Mouse (Mus musculus) lung, embryonic 15.5 days (tissue): Measurements from ENCODE around the gene Bclaf3. TPM values are rescaled to one million over a fixed set of nuclear protein-coding genes. Genes with fewer than 3 reads are reported as not detected.
"Not testable (repeated sequence)": the region's sequence is repeated elsewhere in the genome, so short reads cannot be mapped to it uniquely, and the experiment has no call there.

Experiments used
- ATAC-seq: fragments of 200-750 bp; cut with Nextera tagmentation; 2 replicates; pipeline ENCODE4 v1.8.0; 2017; ENCODE audit warnings: moderate number of reproducible peaks, borderline replicate concordance; ENCODE audit not compliant: low FRiP score, low TSS enrichment; ENCODE audit errors: extremely low read depth
- H3K27ac ChIP-seq: fragments of 300-500 bp; sonication (generic); 2 replicates; pipeline ENCODE4 v1.5.1; 2015; ENCODE audit warnings: moderate library complexity, mild to moderate bottlenecking, inconsistent platforms
- H3K27me3 ChIP-seq: fragments of 300-500 bp; sonication (generic); 2 replicates; pipeline ENCODE4 v1.6.1; 2015; ENCODE audit warnings: inconsistent platforms
- H3K36me3 ChIP-seq: fragments of 300-500 bp; sonication (generic); 2 replicates; pipeline ENCODE4 v1.6.1; 2015; ENCODE audit warnings: inconsistent platforms
- H3K4me1 ChIP-seq: fragments of 300-500 bp; sonication (generic); 2 replicates; pipeline ENCODE4 v1.6.1; 2015; ENCODE audit warnings: inconsistent platforms
- H3K4me2 ChIP-seq: fragments of 300-500 bp; sonication (generic); 2 replicates; pipeline ENCODE4 v1.6.1; 2015; ENCODE audit warnings: inconsistent platforms, mild to moderate bottlenecking, moderate library complexity
- H3K4me3 ChIP-seq: fragments of 300-500 bp; sonication (generic); 2 replicates; pipeline ENCODE4 v1.5.1; 2015; ENCODE audit warnings: mild to moderate bottlenecking, inconsistent platforms
- H3K9ac ChIP-seq: fragments of 300-500 bp; sonication (generic); 2 replicates; pipeline ENCODE4 v1.6.1; 2015; ENCODE audit warnings: inconsistent platforms
- H3K9me3 ChIP-seq: fragments of 300-500 bp; sonication (generic); 2 replicates; pipeline ENCODE4 v1.6.1; 2016; ENCODE audit warnings: inconsistent platforms
- WGBS: fragments of 180-500 bp; shearing (Covaris S2); methylation state at CpG from one replicate; pipeline ENCODE4 v1.1.7; 2015; 5-methylcytosine and 5-hydroxymethylcytosine counted together
- polyA plus RNA-seq: library from polyadenylated mRNA; unstranded; fragments of >200 nt; fragmentation: Nextera tagmentation; extraction: Ambion mirVana; gene quantifications from 2 replicates; pipeline ENCODE4 v1.2.1, GENCODE M21; 2015

The Bclaf3 gene
- polyA plus RNA-seq, 1 experiment from 2014 or later, result 22.1 TPM

DNA sequence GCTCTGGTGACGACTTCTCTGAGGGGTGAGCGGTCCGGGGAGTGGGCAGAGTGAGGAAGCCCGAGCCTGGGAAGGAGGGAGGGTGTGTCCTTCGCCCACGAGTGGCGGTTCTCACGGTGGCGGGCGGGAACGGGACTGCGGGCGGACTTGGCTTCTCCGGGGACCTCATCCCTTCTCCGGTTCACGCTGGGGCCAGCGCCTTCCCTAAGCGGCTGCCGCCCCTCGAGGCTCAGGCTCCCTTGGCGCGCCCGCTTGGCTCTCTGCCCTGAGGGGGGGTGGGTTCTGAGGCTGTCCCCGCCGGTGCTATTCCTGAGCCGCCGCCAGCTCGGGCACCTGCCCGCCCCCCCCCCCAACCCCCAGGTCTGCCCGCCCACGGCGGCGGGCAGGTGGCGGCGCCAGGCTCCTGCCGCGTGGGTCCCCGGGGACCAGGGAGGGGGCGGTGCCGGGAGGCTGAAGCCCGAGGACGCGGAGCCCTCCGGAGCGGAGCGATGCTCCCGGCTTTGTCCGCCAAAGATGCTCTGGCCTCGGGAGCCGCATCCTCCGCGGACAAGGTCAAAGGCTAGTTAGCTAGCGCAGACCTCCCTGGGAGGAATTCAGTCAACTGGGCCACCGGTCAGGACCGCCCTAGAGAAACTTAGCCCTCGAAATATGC is 6.4 kb downstream of the Bclaf3 start:
- H3K36me3 ChIP-seq, result no peaks in the 10 kb centered on the region
- 10% methylated on average over 40 of the region's 56 CpGs for WGBS
- H3K4me1 ChIP-seq, result no peaks in the 10 kb centered on the region
- peak overlapping the region; percentile 55 for H3K9ac ChIP-seq
- H3K27me3 ChIP-seq, result no peaks in the 10 kb centered on the region
- ATAC-seq, result peak; percentile 74
- H3K4me3 ChIP-seq, result peak overlapping the region; percentile 65
- H3K4me2 ChIP-seq, result peak overlapping the region; percentile 55
- no peaks in the 10 kb centered on the region for H3K9me3 ChIP-seq
- peak overlapping the region; percentile 82 for H3K27ac ChIP-seq

DNA sequence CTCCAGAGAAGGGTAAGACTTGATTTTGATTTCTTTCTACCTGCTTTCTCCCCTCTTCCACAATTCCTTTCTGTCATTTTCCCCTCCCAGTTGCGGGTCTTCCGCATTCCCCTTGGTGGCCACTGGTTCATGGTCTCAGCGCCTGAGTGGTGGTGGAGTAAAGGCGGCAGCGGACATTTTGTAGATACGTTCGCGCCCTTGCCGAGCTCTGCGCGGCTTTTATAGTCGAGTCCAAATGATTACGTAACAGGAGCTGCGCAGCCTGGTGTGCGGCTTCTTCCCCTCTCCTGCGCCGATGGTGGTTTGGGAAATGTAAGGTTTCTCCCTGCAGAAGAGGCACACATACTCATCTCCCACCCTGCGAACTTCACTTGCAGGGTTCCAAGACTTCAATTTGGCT is 15.4 kb downstream of the Bclaf3 start:
- no peaks in the 10 kb centered on the region for H3K36me3 ChIP-seq
- no peaks in the 10 kb centered on the region for H3K27me3 ChIP-seq
- no peaks in the 10 kb centered on the region for H3K9me3 ChIP-seq
- 89% methylated on average over 18 of the region's 18 CpGs for WGBS
- ATAC-seq, result no peak
- H3K4me3 ChIP-seq, result no peak overlapping the region
- no peak overlapping the region for H3K4me2 ChIP-seq
- H3K27ac ChIP-seq, result no peak overlapping the region
- H3K4me1 ChIP-seq, result no peaks in the 10 kb centered on the region
- no peak overlapping the region for H3K9ac ChIP-seq

DNA sequence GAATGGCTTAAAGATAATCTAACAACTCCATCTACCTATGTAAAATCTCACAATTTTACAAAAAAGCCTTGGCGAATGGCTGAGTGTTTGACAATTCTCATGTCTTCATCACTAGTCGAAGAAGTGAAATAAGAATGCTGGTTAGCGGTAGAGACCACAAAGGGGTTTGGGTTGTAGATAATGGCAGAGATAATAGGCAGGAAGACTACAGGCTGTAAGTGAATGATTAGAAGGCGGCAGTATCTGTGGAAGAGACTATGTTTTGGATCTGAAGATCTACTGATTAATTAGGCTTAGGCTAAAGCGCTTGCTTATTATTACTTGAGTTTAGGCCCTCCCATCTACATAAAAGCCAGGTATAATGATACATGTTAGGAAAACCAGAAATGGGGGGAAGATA is 20.6 kb downstream of the Bclaf3 start:
- H3K4me3 ChIP-seq, result no peak overlapping the region
- H3K27me3 ChIP-seq, result no peaks in the 10 kb centered on the region
- WGBS, result 90% methylated on average over 5 of the region's 5 CpGs
- H3K27ac ChIP-seq, result no peak overlapping the region
- H3K9me3 ChIP-seq, result no peaks in the 10 kb centered on the region
- no peak overlapping the region for H3K4me2 ChIP-seq
- no peak overlapping the region for H3K9ac ChIP-seq
- no peaks in the 10 kb centered on the region for H3K4me1 ChIP-seq
- H3K36me3 ChIP-seq, result no peaks in the 10 kb centered on the region
- ATAC-seq, result no peak

DNA sequence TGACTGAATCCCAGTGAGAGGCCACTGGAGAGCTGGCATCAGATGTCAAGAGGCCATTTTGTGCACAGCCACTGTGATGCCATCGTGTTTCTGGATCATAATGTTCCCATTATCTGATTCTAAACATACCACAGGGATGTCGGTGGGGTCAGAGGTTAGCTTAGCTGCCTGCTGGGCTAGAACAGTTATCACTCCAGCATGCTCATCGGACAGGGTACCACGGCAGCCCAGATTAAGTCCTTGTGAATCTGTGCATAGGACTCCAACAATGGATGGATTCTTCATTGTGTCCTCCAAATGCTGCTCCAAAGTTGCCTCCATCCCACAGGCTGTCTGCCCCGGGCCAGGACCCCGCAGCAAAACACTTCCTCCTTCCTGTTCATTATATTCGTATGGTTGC is 58.2 kb downstream of the Bclaf3 start:
- H3K36me3 ChIP-seq, H3K9ac ChIP-seq, H3K27me3 ChIP-seq, ATAC-seq, H3K4me2 ChIP-seq, H3K4me1 ChIP-seq, H3K4me3 ChIP-seq, H3K27ac ChIP-seq, H3K9me3 ChIP-seq: not testable (repeated sequence)
- WGBS, result 81% methylated on average over 7 of the region's 7 CpGs

DNA sequence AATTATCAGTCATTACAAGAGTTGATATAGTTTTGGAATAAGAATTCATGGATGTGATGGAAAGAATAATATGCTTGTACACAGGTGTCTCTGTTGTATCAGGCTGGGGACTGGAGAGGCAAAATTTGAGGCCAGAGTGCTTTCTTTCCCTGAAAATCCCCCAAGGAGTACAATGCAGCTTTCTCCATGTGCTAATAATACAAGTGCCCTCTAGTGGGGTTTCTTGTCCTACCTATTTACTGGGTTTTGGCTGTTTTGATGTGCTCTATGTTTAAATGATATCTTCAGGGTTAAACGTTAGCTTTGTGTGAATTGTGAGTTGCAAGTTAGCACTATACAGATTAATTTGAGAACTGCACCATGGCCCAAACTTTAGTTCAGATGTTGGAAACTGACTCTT is 65.1 kb downstream of the Bclaf3 start:
- Histone ChIP-seq H3K9ac (no peak overlapping the region), H3K36me3 (no peaks in the 10 kb centered on the region), H3K4me1 (no peaks in the 10 kb centered on the region), H3K4me2 (no peak overlapping the region), H3K27ac (no peak overlapping the region), H3K27me3 (no peaks in the 10 kb centered on the region), H3K4me3 (no peak overlapping the region), H3K9me3 (no peaks in the 10 kb centered on the region)
- no peak for ATAC-seq
- 68% methylated on average over 1 of the region's 1 CpGs for WGBS

DNA sequence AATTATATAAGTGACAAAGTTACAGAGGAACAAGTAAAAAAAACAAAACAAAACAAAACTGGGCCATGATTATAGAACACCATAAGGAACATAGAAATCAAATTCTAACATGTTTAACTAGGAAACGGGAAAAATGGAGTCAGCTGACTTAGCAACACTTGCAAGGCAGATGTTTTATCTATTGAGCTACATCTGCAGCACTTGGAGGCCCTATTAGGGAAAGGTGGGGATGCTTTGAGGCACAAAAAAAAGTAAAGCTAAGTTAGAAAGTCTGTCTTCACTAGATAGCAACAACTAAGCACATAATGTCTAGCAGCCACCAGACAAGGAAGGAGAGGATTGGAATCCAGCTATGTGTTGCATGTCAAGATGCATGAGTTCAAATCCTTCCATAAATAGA is 71.0 kb downstream of the Bclaf3 start:
- Histone ChIP-seq H3K27me3 (no peaks in the 10 kb centered on the region; the same call in 1 of the 2 replicates), H3K36me3 (no peaks in the 10 kb centered on the region), H3K4me3 (no peak overlapping the region), H3K4me1 (no peaks in the 10 kb centered on the region), H3K9ac (no peak overlapping the region), H3K9me3 (no peaks in the 10 kb centered on the region), H3K27ac (no peak overlapping the region), H3K4me2 (no peak overlapping the region)
- 80% methylated on average over 1 of the region's 1 CpGs for WGBS
- no peak for ATAC-seq

DNA sequence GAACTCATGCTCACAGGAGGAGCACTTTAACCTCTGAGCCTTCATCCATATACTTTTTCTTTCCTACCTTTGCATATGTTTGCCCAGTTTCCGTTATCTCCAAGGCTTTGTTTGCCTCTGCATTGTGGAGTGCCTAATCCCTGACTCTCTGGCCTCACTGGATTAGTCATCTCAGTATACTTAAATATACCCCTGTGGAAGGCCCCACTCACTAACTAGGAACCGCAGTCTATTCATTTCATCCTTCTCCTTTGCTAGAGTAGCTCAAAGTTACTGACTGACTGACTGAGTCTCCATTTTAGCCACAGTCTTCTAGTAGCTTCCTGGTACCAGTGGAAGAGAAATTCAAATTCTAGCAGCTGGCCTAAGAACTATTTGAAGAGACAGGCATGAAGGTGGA is 78.3 kb downstream of the Bclaf3 start:
- H3K9ac ChIP-seq, result no peak overlapping the region
- no peaks in the 10 kb centered on the region for H3K36me3 ChIP-seq
- H3K4me3 ChIP-seq, result no peak overlapping the region
- H3K4me1 ChIP-seq, result no peaks in the 10 kb centered on the region
- ATAC-seq, result no peak
- peaks cover 5% of the 10 kb centered on the region; the same call in 1 of the 2 replicates for H3K27me3 ChIP-seq
- 61% methylated on average over 2 of the region's 2 CpGs for WGBS
- H3K9me3 ChIP-seq, result no peaks in the 10 kb centered on the region
- H3K4me2 ChIP-seq, result no peak overlapping the region
- H3K27ac ChIP-seq, result no peak overlapping the region

DNA sequence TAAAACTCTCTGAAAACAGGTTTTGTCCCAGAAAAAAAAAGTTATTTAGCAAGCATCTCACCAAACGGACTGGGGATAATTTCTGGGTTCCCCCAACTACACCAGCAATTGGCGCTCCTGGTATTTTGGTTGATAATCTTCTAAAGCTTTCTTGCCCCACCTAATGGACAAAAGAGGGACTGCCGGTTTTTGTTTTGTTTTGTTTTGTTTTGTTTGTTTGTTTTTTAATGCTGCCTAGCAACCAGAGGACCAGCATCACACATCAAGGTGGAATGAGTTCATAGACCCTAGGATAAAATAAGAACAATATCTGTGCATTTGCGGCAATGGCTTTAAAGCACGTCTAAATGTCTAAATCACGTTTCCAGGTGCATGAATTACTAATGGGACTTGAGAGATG is 80.4 kb downstream of the Bclaf3 start:
- Histone ChIP-seq H3K4me3 (no peak overlapping the region), H3K27ac (no peak overlapping the region), H3K27me3 (peaks cover 5% of the 10 kb centered on the region; the same call in 1 of the 2 replicates), H3K4me1 (no peaks in the 10 kb centered on the region), H3K4me2 (no peak overlapping the region), H3K9ac (no peak overlapping the region), H3K36me3 (no peaks in the 10 kb centered on the region), H3K9me3 (no peaks in the 10 kb centered on the region)
- ATAC-seq, result no peak
- 42% methylated on average over 6 of the region's 6 CpGs for WGBS

DNA sequence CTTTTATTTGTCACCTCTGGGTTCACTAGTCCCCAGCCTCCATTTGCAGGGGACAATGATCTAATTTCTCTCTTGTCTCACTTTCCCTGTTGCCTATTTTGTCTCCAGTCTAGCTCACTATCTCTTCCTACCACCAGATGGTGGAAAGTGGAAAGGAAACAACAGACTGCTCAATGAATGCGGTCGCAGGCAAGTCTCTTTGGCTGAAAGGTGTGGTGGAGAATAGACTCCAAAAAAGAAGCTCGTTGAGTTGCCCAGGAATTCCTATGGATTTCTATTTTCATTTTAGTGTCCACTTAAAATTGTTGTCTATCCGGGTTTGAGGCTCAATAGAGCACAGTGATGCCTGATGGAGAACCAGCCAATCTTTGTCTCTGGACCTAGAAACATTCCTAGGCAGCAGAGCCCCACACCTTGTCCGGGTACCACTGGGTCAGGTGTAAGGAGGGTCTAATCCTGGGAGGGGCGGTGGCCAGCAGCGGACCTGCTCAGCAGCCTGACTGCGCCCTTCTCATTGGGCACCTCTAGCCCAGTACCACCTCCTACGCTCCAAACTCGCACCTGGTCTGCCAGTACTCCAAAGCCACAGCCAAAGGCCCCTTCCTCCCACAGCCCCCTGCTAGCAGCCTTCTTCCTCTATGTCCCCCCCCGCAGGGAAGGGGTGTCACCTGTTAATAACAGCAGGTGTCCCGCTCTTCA is 99.9 kb downstream of the Bclaf3 start:
- H3K27ac ChIP-seq, result no peak overlapping the region
- H3K9me3 ChIP-seq, result no peaks in the 10 kb centered on the region
- ATAC-seq, result peak; percentile 53
- H3K4me3 ChIP-seq, result peak overlapping the region; percentile 63
- H3K4me2 ChIP-seq, result peak overlapping the region; percentile 80
- H3K4me1 ChIP-seq, result no peaks in the 10 kb centered on the region
- H3K36me3 ChIP-seq, result no peaks in the 10 kb centered on the region
- no peak overlapping the region for H3K9ac ChIP-seq
- 19% methylated on average over 7 of the region's 12 CpGs for WGBS
- H3K27me3 ChIP-seq, result no peaks in the 10 kb centered on the region; the same call in 1 of the 2 replicates

DNA sequence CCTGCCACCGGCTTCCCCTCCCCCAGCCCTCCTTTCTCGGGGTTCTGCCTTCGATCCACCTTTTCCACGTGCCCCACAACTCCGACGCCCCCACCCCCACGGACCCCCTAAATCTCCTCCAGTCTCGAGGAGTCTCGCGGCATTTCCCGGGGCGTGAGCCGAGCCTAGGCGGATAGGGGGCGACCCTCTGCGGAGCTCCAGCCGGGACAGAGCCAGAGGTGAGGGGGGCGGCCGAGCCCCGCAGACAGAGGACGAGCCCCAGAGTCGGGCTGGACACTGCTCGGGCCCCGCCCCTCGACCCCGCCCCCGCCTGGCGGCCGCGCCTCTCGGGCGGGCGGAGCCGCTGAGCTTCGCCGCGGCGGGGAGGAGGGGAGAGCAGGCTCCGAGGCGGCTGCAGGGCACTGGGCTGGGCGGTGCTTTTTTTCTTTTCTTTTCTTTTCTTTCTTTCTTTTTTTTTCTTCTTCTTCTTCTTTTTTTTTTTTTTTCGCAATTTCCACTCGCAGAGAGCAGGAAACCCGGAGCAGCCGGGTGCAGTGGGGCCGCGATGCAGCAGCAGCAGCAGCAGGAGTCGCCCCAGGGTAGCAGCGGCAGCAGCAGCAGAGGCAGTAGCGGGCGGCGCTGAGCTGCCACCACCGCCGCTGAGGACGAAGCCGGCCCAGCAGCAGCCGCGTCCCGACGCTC is 100.6 kb downstream of the Bclaf3 start, which contains the start of gene Sh3kbp1:
TSS of gene Sh3kbp1 (plus strand) at position 366 of the 681 bp plus-strand sequence.
- Histone ChIP-seq H3K9ac (peak within 1 kb of the TSS; percentile 64), H3K4me3 (peak within 1 kb of the TSS; percentile 63), H3K27me3 (no peaks in the 10 kb centered on the region; the same call in 1 of the 2 replicates), H3K9me3 (no peaks in the 10 kb centered on the region), H3K36me3 (no peaks in the 10 kb centered on the region), H3K27ac (peak within 1 kb of the TSS; percentile 71), H3K4me1 (no peaks in the 10 kb centered on the region), H3K4me2 (peak within 1 kb of the TSS; percentile 80)
- ATAC-seq, result peak; percentile 88
- WGBS, result 10% methylated on average over 51 of the region's 60 CpGs

DNA sequence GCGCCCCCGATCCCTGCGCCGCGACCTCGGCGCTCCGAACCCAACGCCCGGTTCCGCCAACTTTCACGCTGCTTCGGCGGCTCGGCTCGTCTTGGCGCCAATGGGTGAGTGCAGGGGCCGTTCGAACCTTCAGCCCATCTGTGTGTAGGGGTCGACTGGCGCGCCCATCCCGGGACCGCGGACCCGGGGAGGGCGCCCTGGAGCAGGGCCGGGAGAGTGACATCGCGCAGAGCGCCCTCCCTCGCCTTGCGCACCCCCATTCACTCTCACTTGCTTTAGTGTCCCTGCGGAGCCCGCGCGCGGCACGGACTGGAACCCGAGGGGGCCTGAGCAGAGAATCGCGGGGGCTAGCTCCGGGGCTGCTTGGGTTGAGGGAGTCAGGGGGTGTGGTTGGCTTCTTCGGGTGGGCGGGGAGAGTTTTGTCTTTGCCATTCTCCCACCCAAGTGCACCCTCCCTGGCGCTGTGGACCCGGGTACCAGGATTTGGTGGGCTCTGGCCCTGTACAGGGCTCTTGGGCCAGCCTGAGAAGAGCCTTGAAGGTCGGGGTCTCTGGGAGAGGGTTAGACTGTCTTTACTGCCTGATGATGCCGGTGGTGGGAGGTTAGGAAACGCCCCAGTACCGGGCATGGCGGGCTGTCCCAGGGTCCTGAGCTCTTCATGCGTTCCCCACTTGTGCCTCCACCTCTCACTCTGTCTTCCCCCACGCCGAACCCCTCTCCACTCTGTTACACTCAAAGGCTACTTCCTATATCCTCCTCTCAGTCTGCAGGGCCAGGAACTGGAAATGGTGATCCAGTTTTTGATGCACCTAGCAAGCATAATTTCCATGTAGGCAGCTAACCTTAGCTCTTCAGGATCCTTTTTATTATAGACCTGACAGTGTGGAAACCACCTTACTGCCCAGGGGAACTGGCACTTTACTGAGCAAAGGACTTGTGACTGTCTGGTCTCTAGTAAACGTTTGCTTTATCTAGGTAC is 101.4 kb downstream of the Bclaf3 start:
- peak overlapping the region; percentile 63 for H3K4me3 ChIP-seq
- H3K4me1 ChIP-seq, result no peaks in the 10 kb centered on the region
- peak; percentile 71 for ATAC-seq
- H3K36me3 ChIP-seq, result no peaks in the 10 kb centered on the region
- H3K27me3 ChIP-seq, result no peaks in the 10 kb centered on the region; the same call in 1 of the 2 replicates
- peak overlapping the region; percentile 71 for H3K27ac ChIP-seq
- H3K9me3 ChIP-seq, result no peaks in the 10 kb centered on the region
- H3K9ac ChIP-seq, result peak overlapping the region; percentile 64
- peak overlapping the region; percentile 80 for H3K4me2 ChIP-seq
- 17% methylated on average over 48 of the region's 56 CpGs for WGBS
